Mouse (Mus musculus) erythroblast, embryonic 14.5 days (primary cell): ENCODE data around the gene Fbxo33. TPM values are rescaled to one million over a fixed set of nuclear protein-coding genes. Genes with fewer than 3 reads are reported as not detected.

Experiments used
- H3K27me3 ChIP-seq: 2 replicates; pipeline ENCODE4 v1.6.1; 2012; ENCODE audit warnings: inconsistent platforms; ENCODE audit not compliant: control insufficient read depth
- H3K36me3 ChIP-seq: 2 replicates; pipeline ENCODE4 v1.6.1; 2012; ENCODE audit warnings: mild to moderate bottlenecking, inconsistent platforms; ENCODE audit not compliant: control insufficient read depth
- H3K4me1 ChIP-seq: 2 replicates; pipeline ENCODE4 v1.6.1; 2012; ENCODE audit warnings: inconsistent platforms; ENCODE audit not compliant: control insufficient read depth
- H3K4me3 ChIP-seq: replicated peaks from 2 replicates; pipeline ENCODE3; 2012; ENCODE audit warnings: moderate library complexity, mild to moderate bottlenecking, inconsistent platforms
- H3K9me3 ChIP-seq: 2 replicates; pipeline ENCODE4 v1.6.1; 2012; ENCODE audit warnings: low read length, inconsistent platforms, mixed read lengths; ENCODE audit not compliant: control insufficient read depth
- GATA1 ChIP-seq: IDR thresholded peaks from 2 replicates; pipeline ENCODE4 v1.6.1; 2012; ENCODE audit warnings: low read length, inconsistent platforms, mixed read lengths
- TAL1 ChIP-seq: IDR thresholded peaks from 3 replicates; pipeline ENCODE4 v1.6.1; 2012; ENCODE audit warnings: low read length, inconsistent platforms, mixed read lengths
- polyA plus RNA-seq: library from polyadenylated mRNA; stranded (reverse); fragments of >175 nt; gene quantifications from 2 replicates; pipeline ENCODE4 v1.2.3, GENCODE M21; 2012

The Fbxo33 gene
- polyA plus RNA-seq, 1 experiment = 0.44 TPM

DNA sequence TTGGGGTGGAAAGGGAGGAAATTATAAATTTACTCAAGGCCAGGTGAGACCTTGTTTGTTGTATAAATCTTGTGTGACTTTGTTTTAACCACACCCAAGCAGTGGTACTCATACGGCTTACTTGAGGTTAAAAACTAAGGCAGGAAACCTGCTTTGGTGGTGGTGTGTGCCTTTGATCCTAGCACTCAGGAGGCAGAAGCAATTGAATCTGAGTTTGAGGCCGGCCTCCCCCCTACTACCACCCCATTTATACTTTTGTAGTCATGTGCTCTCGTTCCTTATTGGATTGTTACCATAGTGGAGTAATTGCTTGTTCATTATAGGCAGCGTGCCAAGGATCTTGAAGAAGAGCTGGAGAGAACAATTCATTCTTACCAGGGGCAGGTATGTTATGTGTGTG lies 49.6 kb downstream of the Fbxo33 start:
- Histone ChIP-seq H3K9me3 (no peaks in the 10 kb centered on the region), H3K27me3 (no peaks in the 10 kb centered on the region), H3K4me1 (no peaks in the 10 kb centered on the region), H3K36me3 (peaks cover 66% of the 10 kb centered on the region), H3K4me3 (no peak overlapping the region)
- TF ChIP-seq GATA1 (no peak), TAL1 (no peak)

DNA sequence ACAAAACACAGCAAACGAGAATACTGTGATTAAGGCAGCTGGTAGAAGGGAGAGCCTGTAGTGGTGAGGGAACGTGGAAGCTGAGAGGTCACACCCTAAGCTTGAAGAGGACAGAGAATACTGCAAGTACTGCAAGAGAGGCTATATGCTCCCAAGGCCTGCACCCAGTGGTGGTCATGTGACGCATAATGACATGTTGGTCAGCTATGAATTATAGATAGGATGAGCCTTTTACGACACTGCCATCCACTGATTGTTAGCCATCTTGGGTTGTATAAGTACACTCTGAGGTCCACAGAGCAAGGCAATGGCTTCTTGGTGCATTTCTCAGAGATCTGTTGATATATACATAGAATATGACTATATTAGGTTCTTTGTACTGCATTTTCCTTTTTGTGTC lies 53.0 kb downstream of the Fbxo33 start:
- no peak for TF ChIP-seq GATA1
- no peak for TF ChIP-seq TAL1
- no peaks in the 10 kb centered on the region for H3K27me3 ChIP-seq
- peaks cover 79% of the 10 kb centered on the region for H3K36me3 ChIP-seq

DNA sequence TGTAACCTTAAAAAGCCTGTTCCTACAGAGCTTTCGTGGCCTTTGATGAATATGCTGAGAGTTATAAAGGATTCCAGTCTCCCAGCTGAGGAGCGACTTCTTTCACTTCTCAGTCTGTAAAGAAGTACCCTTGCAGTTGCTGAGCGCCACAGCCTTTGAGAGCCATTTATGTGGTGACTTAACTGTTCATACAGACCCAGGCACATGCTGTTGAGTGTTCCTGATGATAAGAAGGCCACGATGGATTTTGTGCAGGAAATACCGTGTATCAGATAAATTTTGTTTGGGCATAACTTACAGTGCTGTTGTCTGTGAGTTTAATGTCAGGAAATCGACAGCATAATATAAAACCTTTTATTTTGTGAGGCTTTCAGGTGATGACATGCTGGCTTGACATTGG lies 55.0 kb downstream of the Fbxo33 start:
- TF ChIP-seq GATA1 = no peak
- TF ChIP-seq TAL1 = no peak

More for the DNA sequence above, 53.0 kb downstream of the Fbxo33 start:
- Histone ChIP-seq H3K4me3 (no peak overlapping the region), H3K9me3 (no peaks in the 10 kb centered on the region), H3K4me1 (peaks cover 5% of the 10 kb centered on the region)

DNA sequence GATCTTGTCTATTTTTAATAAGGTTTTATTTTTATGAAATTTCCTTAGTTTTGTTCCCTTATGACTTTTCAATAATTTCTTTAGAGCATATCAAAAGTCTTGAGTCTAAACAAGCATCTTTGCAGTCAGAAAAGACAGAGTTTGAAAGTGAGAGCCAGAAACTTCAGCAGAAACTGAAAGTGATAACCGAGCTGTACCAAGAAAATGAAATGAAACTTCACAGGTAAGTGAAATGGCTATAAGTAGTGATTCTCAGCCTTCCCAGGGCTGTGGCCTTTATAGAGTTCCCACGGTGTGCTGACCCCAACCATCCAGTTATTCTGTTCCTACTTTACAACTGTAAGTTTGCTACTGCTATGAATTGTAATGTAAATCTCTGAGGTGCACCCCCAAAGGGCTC lies 56.7 kb downstream of the Fbxo33 start:
- no peaks in the 10 kb centered on the region for H3K9me3 ChIP-seq
- H3K4me3 ChIP-seq = no peak overlapping the region
- peaks cover 86% of the 10 kb centered on the region for H3K36me3 ChIP-seq
- H3K4me1 ChIP-seq = peaks cover 5% of the 10 kb centered on the region
- H3K27me3 ChIP-seq = no peaks in the 10 kb centered on the region
- no peak for TF ChIP-seq GATA1
- no peak for TF ChIP-seq TAL1

More for the DNA sequence above, 55.0 kb downstream of the Fbxo33 start:
- Histone ChIP-seq H3K27me3 (no peaks in the 10 kb centered on the region), H3K9me3 (no peaks in the 10 kb centered on the region), H3K36me3 (peaks cover 83% of the 10 kb centered on the region), H3K4me3 (no peak overlapping the region), H3K4me1 (peaks cover 5% of the 10 kb centered on the region)

DNA sequence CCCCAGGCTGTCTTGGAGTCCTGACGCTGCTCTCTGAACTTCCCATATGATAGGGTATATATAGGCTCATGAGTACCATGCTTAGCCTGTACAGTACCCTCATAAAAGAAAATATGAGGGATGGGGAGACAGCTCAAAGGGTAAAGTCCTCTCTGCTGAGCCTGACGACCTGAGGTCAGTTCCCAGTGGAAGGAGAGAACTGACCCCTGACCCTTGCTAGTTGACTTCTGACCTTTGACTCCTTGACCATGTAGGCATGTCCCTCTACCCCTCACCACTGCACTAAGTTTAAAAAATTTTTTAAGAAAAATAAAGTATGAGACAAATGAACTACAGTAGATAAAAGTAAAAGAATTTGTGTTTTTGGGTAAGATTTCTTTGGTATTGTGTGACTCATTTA lies 58.4 kb downstream of the Fbxo33 start:
- Histone ChIP-seq H3K9me3 (no peaks in the 10 kb centered on the region), H3K4me1 (peaks cover 5% of the 10 kb centered on the region), H3K36me3 (peaks cover 87% of the 10 kb centered on the region), H3K27me3 (no peaks in the 10 kb centered on the region), H3K4me3 (no peak overlapping the region)
- TF ChIP-seq TAL1 (no peak), GATA1 (no peak)

Other genes with a start within 250 kb of the Fbxo33 start
- gene Sec23a, start 207.7 kb downstream of the Fbxo33 start, polyA plus RNA-seq = 0.37 and 0.60 TPM in 2 replicates
- gene Gemin2, start 206.3 kb downstream of the Fbxo33 start, polyA plus RNA-seq = 0.40 and 0.54 TPM in 2 replicates
- gene Trappc6b, start 158.3 kb downstream of the Fbxo33 start, polyA plus RNA-seq = 9.5 and 10.4 TPM in 2 replicates
- 5.0 and 5.9 TPM in 2 replicates for gene Pnn, start 152.8 kb downstream of the Fbxo33 start, polyA plus RNA-seq
- 1.2 and 1.5 TPM in 2 replicates for gene Mia2, start 123.9 kb downstream of the Fbxo33 start, polyA plus RNA-seq